Mouse (Mus musculus) heart, adult 2 months (tissue): ENCODE results near the gene Lamtor1.

Experiments used
- CTCF ChIP-seq: fragments of 200-600 bp; IDR thresholded peaks from 2 replicates; pipeline ENCODE4 v1.8.1; 2022; ENCODE audit warnings: antibody characterized with exemption, mild to moderate bottlenecking, moderate library complexity
- EP300 ChIP-seq: fragments of 200-500 bp; IDR thresholded peaks from 2 replicates; pipeline ENCODE4 v1.6.1; 2011; ENCODE audit warnings: low read depth, low read length, control low read depth; ENCODE audit not compliant: insufficient read depth
- POLR2A ChIP-seq: fragments of 200-500 bp; IDR thresholded peaks from 2 replicates; pipeline ENCODE4 v1.6.1; 2011; ENCODE audit warnings: mild to moderate bottlenecking, low read depth, low read length, control low read depth; ENCODE audit not compliant: insufficient read depth

- no peak for TF ChIP-seq POLR2A
- TF ChIP-seq CTCF = no peak
- TF ChIP-seq EP300 = no peak
Observed at GRCm38 (mm10) chr7:101867482-101867881, 38.2 kb upstream of the Lamtor1 start.
